Mouse (Mus musculus) heart, embryonic 11.5 days (tissue): ENCODE results near the gene Stag3. TPM values are rescaled to one million over a fixed set of nuclear protein-coding genes. Genes with fewer than 3 reads are reported as not detected.

Experiments used
- ATAC-seq: fragments of 200-750 bp; cut with Nextera tagmentation; replicated peaks from 2 replicates; pipeline ENCODE4 v1.8.0; 2017; ENCODE audit warnings: moderate library complexity; ENCODE audit not compliant: insufficient number of reproducible peaks, low FRiP score, low TSS enrichment
- H3K27ac ChIP-seq: fragments of 300-500 bp; sonication (generic); 2 replicates; pipeline ENCODE4 v1.5.1; 2014; ENCODE audit warnings: mild to moderate bottlenecking, low read depth, low read length
- H3K27me3 ChIP-seq: fragments of 300-500 bp; sonication (generic); 2 replicates; pipeline ENCODE4 v1.6.1; 2014; ENCODE audit warnings: mild to moderate bottlenecking, low read length, mixed read lengths; ENCODE audit not compliant: control insufficient read depth, insufficient read depth
- H3K36me3 ChIP-seq: fragments of 300-500 bp; sonication (generic); 2 replicates; pipeline ENCODE4 v1.6.1; 2014; ENCODE audit warnings: mild to moderate bottlenecking, low read length, moderate library complexity, mixed read lengths; ENCODE audit not compliant: control insufficient read depth, insufficient read depth
- H3K4me1 ChIP-seq: fragments of 300-500 bp; sonication (generic); 2 replicates; pipeline ENCODE4 v1.6.1; 2014; ENCODE audit warnings: low read length; ENCODE audit not compliant: control insufficient read depth, insufficient read depth
- H3K4me2 ChIP-seq: fragments of 300-500 bp; sonication (generic); 2 replicates; pipeline ENCODE4 v1.6.1; 2014; ENCODE audit warnings: mild to moderate bottlenecking, moderate library complexity
- H3K4me3 ChIP-seq: fragments of 300-500 bp; sonication (generic); 2 replicates; pipeline ENCODE4 v1.5.1; 2014; ENCODE audit warnings: low read depth, low read length
- H3K9ac ChIP-seq: fragments of 300-500 bp; sonication (generic); 2 replicates; pipeline ENCODE4 v1.6.1; 2014; ENCODE audit warnings: mild to moderate bottlenecking, low read depth, low read length, moderate library complexity
- H3K9me3 ChIP-seq: fragments of 300-500 bp; sonication (generic); replicated peaks from 2 replicates; pipeline ENCODE4 v1.6.1; 2016; ENCODE audit warnings: low read length; ENCODE audit not compliant: control insufficient read depth
- WGBS: fragments of 180-500 bp; shearing (Covaris S2); extraction: QIAGEN DNeasy Blood & Tissue Kit; methylation state at CpG from one replicate; pipeline ENCODE4 v1.1.7; 2014; ENCODE audit not compliant: insufficient replicate concordance; 5-methylcytosine and 5-hydroxymethylcytosine counted together
- polyA plus RNA-seq: library from polyadenylated mRNA; unstranded; fragments of >200 nt; fragmentation: Nextera tagmentation; extraction: Ambion mirVana; gene quantifications from 2 replicates; pipeline ENCODE4 v1.2.1, GENCODE M21; 2014

Stag3 gene
- polyA plus RNA-seq, 1 experiment from 2014 or later: 1.8 TPM

DNA sequence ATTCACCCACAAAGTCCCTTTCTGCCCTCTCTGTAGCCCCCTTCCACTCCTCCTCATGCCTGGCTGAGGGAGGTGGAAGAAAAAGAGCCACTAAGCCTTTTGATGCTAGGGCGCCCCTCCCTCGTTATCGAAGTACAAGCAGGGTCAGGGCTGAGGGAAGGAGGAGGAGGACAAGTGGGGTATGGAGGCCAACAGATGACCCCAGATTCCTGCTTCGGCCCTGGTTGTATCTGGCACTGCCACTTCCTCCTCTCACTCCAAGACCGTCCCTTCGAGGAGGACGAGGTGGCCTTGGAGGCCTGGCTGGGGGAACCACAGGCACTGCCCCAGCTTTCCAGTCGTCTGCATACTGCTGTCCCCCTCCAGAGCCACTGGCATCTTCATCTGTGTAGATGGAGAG is 5.9 kb upstream of the Stag3 start:
- H3K4me1 ChIP-seq: peaks cover 3% of the 10 kb centered on the region; the same call in 1 of the 2 replicates
- H3K36me3 ChIP-seq: peaks cover 3% of the 10 kb centered on the region; the same call in 1 of the 2 replicates
- no peaks in the 10 kb centered on the region for H3K9me3 ChIP-seq
- no peak overlapping the region for H3K4me2 ChIP-seq
- H3K4me3 ChIP-seq: no peak overlapping the region
- H3K27ac ChIP-seq: no peak overlapping the region
- 76% methylated on average over 8 of the region's 8 CpGs for WGBS
- H3K9ac ChIP-seq: no peak overlapping the region
- ATAC-seq: no peak
- peaks cover 9% of the 10 kb centered on the region for H3K27me3 ChIP-seq

GRCm38 (mm10) chr5:138275216-138276050 is 4.6 kb upstream of the Stag3 start:
- H3K36me3 ChIP-seq: peaks cover 3% of the 10 kb centered on the region; the same call in 1 of the 2 replicates
- peaks cover 9% of the 10 kb centered on the region for H3K27me3 ChIP-seq
- H3K4me3 ChIP-seq: peak overlapping the region; percentile 18; the same call in 1 of the 2 replicates
- WGBS: 28% methylated on average over 41 of the region's 41 CpGs
- H3K9me3 ChIP-seq: no peaks in the 10 kb centered on the region
- H3K4me2 ChIP-seq: peak overlapping the region; percentile 61
- H3K27ac ChIP-seq: no peak overlapping the region
- H3K9ac ChIP-seq: peak overlapping the region; percentile 53; the same call in 1 of the 2 replicates
- peaks cover 5% of the 10 kb centered on the region; the same call in 1 of the 2 replicates for H3K4me1 ChIP-seq
- no peak for ATAC-seq

DNA sequence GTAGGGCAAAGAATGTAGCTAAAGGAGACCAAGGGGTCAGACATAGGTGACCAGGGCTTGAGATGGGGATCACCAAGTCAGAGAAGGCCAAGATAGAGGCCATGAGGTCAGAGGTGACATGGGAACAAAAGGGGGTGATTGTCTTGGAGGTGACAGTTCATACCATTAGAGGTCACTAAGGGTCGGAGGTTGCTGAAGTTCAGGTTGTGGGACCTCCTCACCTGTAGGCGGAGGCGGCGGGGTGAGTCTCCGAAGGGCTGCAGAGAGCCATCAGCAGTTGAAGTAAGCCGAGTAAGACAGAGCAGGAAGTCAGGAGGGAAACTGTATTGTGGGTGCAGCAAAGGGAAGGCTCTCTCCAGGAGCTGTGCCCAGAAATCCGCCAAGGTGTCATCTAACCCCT is 2.0 kb upstream of the Stag3 start:
- ATAC-seq: no peak
- no peak overlapping the region for H3K9ac ChIP-seq
- no peak overlapping the region for H3K27ac ChIP-seq
- WGBS: 83% methylated on average over 7 of the region's 7 CpGs
- peaks cover 3% of the 10 kb centered on the region; the same call in 1 of the 2 replicates for H3K27me3 ChIP-seq
- no peaks in the 10 kb centered on the region; the same call in 1 of the 2 replicates for H3K9me3 ChIP-seq
- H3K36me3 ChIP-seq: peaks cover 3% of the 10 kb centered on the region; the same call in 1 of the 2 replicates
- H3K4me3 ChIP-seq: no peak overlapping the region
- no peak overlapping the region for H3K4me2 ChIP-seq
- H3K4me1 ChIP-seq: peaks cover 6% of the 10 kb centered on the region; the same call in 1 of the 2 replicates

DNA sequence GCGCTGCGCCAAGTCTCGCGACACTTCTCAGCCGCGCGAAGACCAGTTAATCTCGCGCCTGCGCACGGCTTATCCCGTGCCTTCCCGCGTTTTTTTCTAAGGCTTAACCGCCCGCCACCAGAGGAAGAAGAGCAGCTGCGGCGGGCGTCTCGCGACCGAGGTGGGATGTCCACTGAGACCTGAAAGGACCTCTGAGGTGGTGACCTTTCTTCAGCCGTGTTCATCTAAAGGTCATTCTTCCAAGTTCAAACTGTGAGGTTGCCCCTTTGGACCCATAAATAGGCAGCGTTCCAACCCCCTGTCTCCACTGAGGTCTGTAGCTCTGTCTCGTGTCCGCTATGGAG is 357 bp downstream of the Stag3 start:
- Histone ChIP-seq H3K27ac (no peak overlapping the region), H3K27me3 (no peaks in the 10 kb centered on the region), H3K4me1 (peaks cover 3% of the 10 kb centered on the region; the same call in 1 of the 2 replicates), H3K4me3 (peak overlapping the region; percentile 65), H3K36me3 (0 out of 2 replicates have a peak, but pooled peaks cover 3% of the 10 kb centered on the region), H3K4me2 (peak overlapping the region; percentile 80), H3K9ac (0 out of 2 replicates have a peak overlapping the region, but pooled peaks have one; percentile 16), H3K9me3 (no peaks in the 10 kb centered on the region; the same call in 1 of the 2 replicates)
- 20% methylated on average over 26 of the region's 26 CpGs for WGBS
- no peak for ATAC-seq

- Histone ChIP-seq H3K27me3 (no peaks in the 10 kb centered on the region), H3K4me1 (peaks cover 3% of the 10 kb centered on the region; the same call in 1 of the 2 replicates), H3K4me2 (no peak overlapping the region), H3K4me3 (no peak overlapping the region), H3K9me3 (no peaks in the 10 kb centered on the region; the same call in 1 of the 2 replicates), H3K27ac (no peak overlapping the region), H3K9ac (no peak overlapping the region), H3K36me3 (0 out of 2 replicates have a peak, but pooled peaks cover 3% of the 10 kb centered on the region)
- 86% methylated on average over 15 of the region's 15 CpGs for WGBS
- ATAC-seq: no peak
Observed at GRCm38 (mm10) chr5:138280829-138281228, 789 bp downstream of the Stag3 start.

DNA sequence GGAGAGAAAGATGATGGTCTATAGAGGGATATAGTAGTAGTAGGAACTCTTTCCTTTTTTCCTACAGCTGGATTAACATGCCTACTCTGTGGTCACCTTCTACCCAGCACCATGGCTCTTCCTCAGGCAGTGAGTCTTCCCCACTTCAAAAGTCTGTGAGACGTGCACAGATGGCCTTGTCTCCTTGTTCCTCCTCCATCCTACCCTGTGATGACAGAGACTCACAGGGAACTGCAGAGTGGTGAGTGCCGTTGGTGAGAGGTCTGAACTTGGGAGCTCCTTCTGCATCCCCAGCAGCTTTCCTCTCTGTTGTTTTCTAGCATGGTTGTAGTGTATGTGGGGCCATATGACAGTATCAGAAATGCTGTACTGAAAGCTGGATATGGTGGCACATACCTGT is 1.8 kb downstream of the Stag3 start:
- no peak overlapping the region for H3K27ac ChIP-seq
- no peaks in the 10 kb centered on the region; the same call in 1 of the 2 replicates for H3K9me3 ChIP-seq
- no peak for ATAC-seq
- 0 out of 2 replicates have a peak, but pooled peaks cover 2% of the 10 kb centered on the region for H3K36me3 ChIP-seq
- H3K4me1 ChIP-seq: 0 out of 2 replicates have a peak, but pooled peaks cover 3% of the 10 kb centered on the region
- H3K4me2 ChIP-seq: no peak overlapping the region
- 66% methylated on average over 2 of the region's 2 CpGs for WGBS
- H3K27me3 ChIP-seq: no peaks in the 10 kb centered on the region
- H3K4me3 ChIP-seq: no peak overlapping the region
- no peak overlapping the region for H3K9ac ChIP-seq

GRCm38 (mm10) chr5:138283540-138283939 is 3.5 kb downstream of the Stag3 start:
- Histone ChIP-seq H3K4me2 (no peak overlapping the region), H3K27me3 (no peaks in the 10 kb centered on the region), H3K9me3 (no peaks in the 10 kb centered on the region; the same call in 1 of the 2 replicates), H3K36me3 (no peaks in the 10 kb centered on the region), H3K4me1 (0 out of 2 replicates have a peak, but pooled peaks cover 3% of the 10 kb centered on the region), H3K27ac (no peak overlapping the region), H3K9ac (no peak overlapping the region), H3K4me3 (no peak overlapping the region)
- ATAC-seq: no peak
- WGBS: 60% methylated on average over 1 of the region's 1 CpGs

- H3K27ac ChIP-seq: no peak overlapping the region
- H3K36me3 ChIP-seq: no peaks in the 10 kb centered on the region
- H3K4me1 ChIP-seq: no peaks in the 10 kb centered on the region
- no peaks in the 10 kb centered on the region for H3K9me3 ChIP-seq
- no peak overlapping the region for H3K4me3 ChIP-seq
- H3K27me3 ChIP-seq: no peaks in the 10 kb centered on the region
- no peak overlapping the region for H3K4me2 ChIP-seq
- ATAC-seq: no peak
- 68% methylated on average over 3 of the region's 3 CpGs for WGBS
- no peak overlapping the region for H3K9ac ChIP-seq
Observed at GRCm38 (mm10) chr5:138287861-138288260, 7.8 kb downstream of the Stag3 start.
